Mouse (Mus musculus) MEL (cell line): ENCODE measurements around the gene Rnf215. TPM values are rescaled to one million over a fixed set of nuclear protein-coding genes. Genes with fewer than 3 reads are reported as not detected.
"Not testable (repeated sequence)": the region's sequence is repeated elsewhere in the genome, so short reads cannot be mapped to it uniquely, and the experiment has no call there.

Source experiments
- DNase-seq: peaks from one replicate; pipeline ENCODE4 v3.0.0; 2011; ENCODE audit warnings: low read depth, low spot score
- H3K27ac ChIP-seq: 2 replicates; pipeline ENCODE4 v1.5.1; 2012; ENCODE audit warnings: low read depth, mild to moderate bottlenecking, control low read depth, low read length, moderate library complexity; ENCODE audit not compliant: control insufficient read depth
- H3K27me3 ChIP-seq, 2 experiments: fragments of 150-350 bp in 1 of 2; sonication (generic) in 1 of 2; 2 replicates each; pipeline ENCODE4 v1.6.1; 2012; ENCODE audit warnings: low read length in 2 of 2, mild to moderate bottlenecking in 2 of 2, improper control_type of control experiment in 1 of 2, moderate library complexity in 1 of 2; ENCODE audit not compliant: insufficient read depth in 2 of 2, control insufficient read depth in 1 of 2
- H3K36me3 ChIP-seq, 2 experiments: 2 replicates each; pipeline ENCODE4 v1.6.1; 2012 to 2014; ENCODE audit warnings: low read length in 2 of 2, improper control_type of control experiment in 1 of 2, inconsistent platforms in 1 of 2, mild to moderate bottlenecking in 1 of 2; ENCODE audit not compliant: insufficient read depth in 2 of 2, control insufficient read depth in 1 of 2
- H3K4me1 ChIP-seq, 2 experiments: fragments of 150-350 bp in 1 of 2; sonication (generic) in 1 of 2; 2 replicates each; pipeline ENCODE4 v1.6.1; 2012; ENCODE audit warnings: low read length in 2 of 2, improper control_type of control experiment in 1 of 2, mild to moderate bottlenecking in 1 of 2; ENCODE audit not compliant: insufficient read depth in 2 of 2, control insufficient read depth in 1 of 2
- H3K4me3 ChIP-seq, 2 experiments: fragments of 150-350 bp in 1 of 2; sonication (generic) in 1 of 2; 2 replicates each; pipeline ENCODE4 v1.5.1; 2012; ENCODE audit warnings: low read depth in 2 of 2, low read length in 2 of 2, mild to moderate bottlenecking in 2 of 2, moderate library complexity in 2 of 2, control low read depth in 1 of 2, improper control_type of control experiment in 1 of 2; ENCODE audit not compliant: control insufficient read depth in 1 of 2, insufficient read depth in 1 of 2
- H3K79me2 ChIP-seq: 2 replicates; pipeline ENCODE4 v1.6.1; 2012; ENCODE audit warnings: mild to moderate bottlenecking, low read length, moderate library complexity; ENCODE audit not compliant: control insufficient read depth, poor library complexity, insufficient read depth
- H3K9ac ChIP-seq: 2 replicates; pipeline ENCODE4 v1.6.1; 2012; ENCODE audit warnings: low read depth, mild to moderate bottlenecking, control low read depth, low read length, moderate library complexity; ENCODE audit not compliant: control insufficient read depth, poor library complexity, severe bottlenecking
- H3K9me3 ChIP-seq: fragments of 150-350 bp; sonication (generic); replicated peaks from 2 replicates; pipeline ENCODE4 v1.6.1; 2012; ENCODE audit warnings: mild to moderate bottlenecking, low read length, improper control_type of control experiment, moderate library complexity; ENCODE audit not compliant: insufficient read depth
- CHD1 ChIP-seq: IDR thresholded peaks from 2 replicates; pipeline ENCODE4 v1.6.1; 2012; ENCODE audit warnings: low read depth, mild to moderate bottlenecking, inconsistent platforms, low read length, improper control_type of control experiment
- CTCF ChIP-seq, 3 experiments: IDR thresholded peaks in 2 of 3; conservative IDR thresholded peaks in 1 of 3; 2 replicates each; pipeline ENCODE4 v1.5.1; 2011 to 2012; ENCODE audit warnings: low read length in 3 of 3, low read depth in 2 of 3, mild to moderate bottlenecking in 2 of 3, improper control_type of control experiment in 1 of 3, inconsistent platforms in 1 of 3, mixed read lengths in 1 of 3, moderate library complexity in 1 of 3; ENCODE audit not compliant: control insufficient read depth in 1 of 3, insufficient read depth in 1 of 3, poor library complexity in 1 of 3, severe bottlenecking in 1 of 3
- EP300 ChIP-seq, 2 experiments: IDR thresholded peaks; 2 replicates each; pipeline ENCODE4 v1.6.1; 2011; ENCODE audit warnings: improper control_type of control experiment in 2 of 2, low read length in 2 of 2, low read depth in 1 of 2, mild to moderate bottlenecking in 1 of 2
- ETS1 ChIP-seq: IDR thresholded peaks from 2 replicates; pipeline ENCODE4 v1.6.1; 2012; ENCODE audit warnings: low read depth, mild to moderate bottlenecking, inconsistent platforms, low read length, improper control_type of control experiment, moderate library complexity
- GATA1 ChIP-seq: IDR thresholded peaks from 2 replicates; pipeline ENCODE4 v1.6.1; 2011; ENCODE audit warnings: low read depth, low read length, improper control_type of control experiment
- MAFK ChIP-seq: IDR thresholded peaks from 2 replicates; pipeline ENCODE4 v1.6.1; 2011; ENCODE audit warnings: low read depth, mild to moderate bottlenecking, low read length, improper control_type of control experiment, borderline replicate concordance
- MAX ChIP-seq: IDR thresholded peaks from 2 replicates; pipeline ENCODE4 v1.6.1; 2011; ENCODE audit warnings: low read length, improper control_type of control experiment
- MAZ ChIP-seq: IDR thresholded peaks from 2 replicates; pipeline ENCODE4 v1.6.1; 2012; ENCODE audit warnings: low read depth, mild to moderate bottlenecking, inconsistent platforms, low read length, improper control_type of control experiment
- MXI1 ChIP-seq: IDR thresholded peaks from 2 replicates; pipeline ENCODE4 v1.6.1; 2011; ENCODE audit warnings: mild to moderate bottlenecking, low read depth, low read length, improper control_type of control experiment
- MYB ChIP-seq: IDR thresholded peaks from 2 replicates; pipeline ENCODE4 v1.6.1; 2011; ENCODE audit warnings: mild to moderate bottlenecking, low read depth, low read length, improper control_type of control experiment
- MYC ChIP-seq: IDR thresholded peaks from 2 replicates; pipeline ENCODE4 v1.6.1; 2011; ENCODE audit warnings: low read depth, mild to moderate bottlenecking, low read length, improper control_type of control experiment, moderate library complexity
- POLR2A ChIP-seq, 2 experiments: IDR thresholded peaks; 2 replicates each; pipeline ENCODE4 v1.6.1; 2011 to 2012; ENCODE audit warnings: low read length in 2 of 2, mild to moderate bottlenecking in 2 of 2, control low read depth in 1 of 2, improper control_type of control experiment in 1 of 2, low read depth in 1 of 2, moderate library complexity in 1 of 2; ENCODE audit not compliant: control insufficient read depth in 1 of 2, insufficient read depth in 1 of 2, poor library complexity in 1 of 2
- POLR2AphosphoS2 ChIP-seq: IDR thresholded peaks from 2 replicates; pipeline ENCODE4 v1.6.1; 2011; ENCODE audit warnings: low read length, improper control_type of control experiment
- POLR2AphosphoS5 ChIP-seq: IDR thresholded peaks from 2 replicates; pipeline ENCODE4 v1.6.1; 2012; ENCODE audit warnings: low read depth, borderline replicate concordance, mild to moderate bottlenecking, inconsistent platforms, low read length, moderate library complexity, mixed read lengths
- RAD21 ChIP-seq: IDR thresholded peaks from 2 replicates; pipeline ENCODE4 v1.6.1; 2011; ENCODE audit warnings: mild to moderate bottlenecking, low read depth, low read length, improper control_type of control experiment
- SIN3A ChIP-seq: IDR thresholded peaks from 2 replicates; pipeline ENCODE4 v1.6.1; 2012; ENCODE audit warnings: low read length, improper control_type of control experiment, inconsistent platforms
- TAL1 ChIP-seq: IDR thresholded peaks from 2 replicates; pipeline ENCODE4 v1.6.1; 2012; ENCODE audit warnings: mild to moderate bottlenecking, inconsistent platforms, low read length, moderate library complexity, mixed read lengths
- TBP ChIP-seq: IDR thresholded peaks from 2 replicates; pipeline ENCODE4 v1.8.0; 2011; ENCODE audit warnings: low read depth, low read length, improper control_type of control experiment
- TCF12 ChIP-seq: IDR thresholded peaks from 2 replicates; pipeline ENCODE4 v1.6.1; 2014; ENCODE audit warnings: low read depth, mild to moderate bottlenecking, inconsistent platforms, low read length, improper control_type of control experiment, moderate library complexity
- UBTF ChIP-seq: IDR thresholded peaks from 2 replicates; pipeline ENCODE4 v1.6.1; 2012; ENCODE audit warnings: low read depth, mild to moderate bottlenecking, inconsistent platforms, low read length, improper control_type of control experiment, moderate library complexity, borderline replicate concordance; ENCODE audit not compliant: insufficient read depth
- USF1 ChIP-seq: IDR thresholded peaks from 2 replicates; pipeline ENCODE4 v1.6.1; 2014; ENCODE audit warnings: low read depth, mild to moderate bottlenecking, inconsistent platforms, low read length, improper control_type of control experiment, moderate library complexity
- ZNF384 ChIP-seq: IDR thresholded peaks from 2 replicates; pipeline ENCODE4 v1.6.1; 2012; ENCODE audit warnings: low read depth, mild to moderate bottlenecking, inconsistent platforms, low read length, improper control_type of control experiment
- polyA plus RNA-seq, 2 experiments: library from polyadenylated mRNA; stranded (reverse) in 1 of 2; unstranded in 1 of 2; fragments of >175 nt in 1 of 2; fragments of >200 nt in 1 of 2; gene quantifications; 2 replicates each; pipeline versions ENCODE4 v1.2.1 to v1.2.4; 2012; ENCODE audit warnings: low replicate concordance in 2 of 2, low read depth in 1 of 2; ENCODE audit not compliant: insufficient read length in 2 of 2, insufficient read depth in 1 of 2, missing spikeins in 1 of 2
- total RNA-seq: library from RNA; depleted of rRNA; stranded (reverse); fragments of 300-350 nt; gene quantifications from 2 replicates; pipeline ENCODE4 v1.2.3, GENCODE M21; 2012

Gene Rnf215
- total and polyA plus RNA-seq, 3 experiments, result 11.3 to 13.2 TPM; not detected in 1

GRCm38 (mm10) chr11:4113970-4114369, 21.0 kb upstream of the Rnf215 start (continued):
- TF ChIP-seq TAL1 (no peak), POLR2A (IDR thresholded peaks at IDR 0.05; ENCODE audit: control insufficient read depth in 1 of 2, insufficient read depth in 1 of 2, low read depth in 1 of 2, low read length in 2 of 2, poor library complexity in 1 of 2) (no peak), POLR2AphosphoS5 (no peak), POLR2AphosphoS2 (no peak), ETS1 (peak; percentile 55)

- H3K9me3 ChIP-seq, H3K79me2 ChIP-seq, H3K27me3 ChIP-seq: not testable (repeated sequence)
- TF ChIP-seq ZNF384 (peak; percentile 55; the same call in 1 of the 2 replicates), TBP (peak; percentile 74)
- peak; percentile 52 for DNase-seq
- peak overlapping the region; percentile 56 for H3K27ac ChIP-seq
- peaks cover 3 to 38% of the 10 kb centered on the region in 2 experiments; a peak in 2 of 4 replicates for H3K36me3 ChIP-seq
- peaks cover 33 to 52% of the 10 kb centered on the region in 2 experiments for H3K4me1 ChIP-seq
- H3K9ac ChIP-seq, result peak overlapping the region; percentile 32; the same call in 1 of the 2 replicates
- H3K4me3 ChIP-seq, result peak overlapping the region in 1 of 2 experiments; percentile 6; a peak in 1 of 4 replicates
Measured at GRCm38 (mm10) chr11:4114541-4114940, 20.5 kb upstream of the Rnf215 start.

DNA sequence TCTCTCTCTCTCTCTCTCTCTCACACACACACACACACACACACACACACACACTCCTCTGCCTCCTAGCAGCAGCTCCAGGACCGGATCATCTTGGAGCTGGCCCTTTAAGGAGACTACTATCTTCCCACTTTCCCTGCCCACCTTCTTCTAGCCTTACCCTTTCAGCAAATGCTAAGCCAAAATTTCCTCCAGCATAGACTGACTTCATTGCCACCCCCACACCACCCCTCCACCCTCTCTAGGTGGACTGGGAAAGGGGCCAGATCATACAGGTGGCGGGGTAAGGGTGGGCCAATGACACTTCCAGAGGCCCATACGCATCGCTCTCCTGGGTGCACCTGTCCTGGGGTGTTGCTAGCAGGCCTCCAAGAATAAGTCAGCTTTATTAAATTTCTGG, 19.6 kb upstream of the Rnf215 start:
- H3K79me2 ChIP-seq, result no peaks in the 10 kb centered on the region
- DNase-seq, result no peak
- no peak overlapping the region for H3K4me3 ChIP-seq
- peaks cover 33 to 58% of the 10 kb centered on the region in 2 experiments for H3K4me1 ChIP-seq
- H3K27ac ChIP-seq, result no peak overlapping the region
- no peak for TF ChIP-seq MYC
- TF ChIP-seq TCF12, result peak; percentile 36; the same call in 1 of the 2 replicates
- H3K9me3 ChIP-seq, result no peaks in the 10 kb centered on the region
- no peak overlapping the region for H3K9ac ChIP-seq
- H3K36me3 ChIP-seq, result peaks cover 3 to 39% of the 10 kb centered on the region in 2 experiments; a peak in 2 of 4 replicates
- H3K27me3 ChIP-seq, result no peaks in the 10 kb centered on the region

- H3K79me2 ChIP-seq, result no peaks in the 10 kb centered on the region
- DNase-seq, result peak; percentile 85
- no peaks in the 10 kb centered on the region for H3K27me3 ChIP-seq
- peak overlapping the region; percentile 3 for H3K9ac ChIP-seq
- no peaks in the 10 kb centered on the region for H3K9me3 ChIP-seq
- peak overlapping the region; percentile 8 to 83 for H3K4me3 ChIP-seq
- H3K36me3 ChIP-seq, result peaks cover 0 to 39% of the 10 kb centered on the region in 2 experiments; a peak in 2 of 4 replicates
- H3K27ac ChIP-seq, result peak overlapping the region; percentile 8
- H3K4me1 ChIP-seq, result peaks cover 33 to 60% of the 10 kb centered on the region in 2 experiments
- no peak for TF ChIP-seq MYB
- TF ChIP-seq TAL1, result peak; percentile 29
- no peak for TF ChIP-seq MYC
- TF ChIP-seq CTCF (IDR thresholded peaks at IDR 0.05 in 2 of 3, conservative IDR thresholded peaks at IDR 0.05 in 1 of 3; ENCODE audit: control insufficient read depth in 1 of 3, insufficient read depth in 1 of 3, low read depth in 2 of 3, low read length in 3 of 3, poor library complexity in 1 of 3, severe bottlenecking in 1 of 3), result peak in 2 of 3 experiments; percentile 9 to 49; a peak in 1 of 6 replicates
- TF ChIP-seq EP300 (IDR thresholded peaks at IDR 0.05; ENCODE audit: low read depth in 1 of 2, low read length in 2 of 2), result peak; percentile 80 to 88
- no peak for TF ChIP-seq MAZ
- peak; percentile 43; the same call in 1 of the 2 replicates for TF ChIP-seq MAFK
- TF ChIP-seq USF1, result peak; percentile 69; the same call in 1 of the 2 replicates
- 0 out of 2 replicates have a peak, but pooled peaks have one; percentile 36 for TF ChIP-seq POLR2AphosphoS2
- peak; percentile 97 for TF ChIP-seq GATA1
- peak; percentile 91 for TF ChIP-seq MXI1
- no peak for TF ChIP-seq RAD21
- no peak for TF ChIP-seq UBTF
- TF ChIP-seq TBP, result 0 out of 2 replicates have a peak, but pooled peaks have one; percentile 11
- peak; percentile 98 for TF ChIP-seq ETS1
- peak; percentile 92 for TF ChIP-seq TCF12
- TF ChIP-seq SIN3A, result peak; percentile 95
- TF ChIP-seq CHD1, result no peak
- peak; percentile 68 for TF ChIP-seq MAX
Measured at GRCm38 (mm10) chr11:4116458-4117141, 18.4 kb upstream of the Rnf215 start.
